Mouse (Mus musculus) midbrain, embryonic 12.5 days (tissue): ENCODE results near the gene Gm5475. TPM values are rescaled to one million over a fixed set of nuclear protein-coding genes. Genes with fewer than 3 reads are reported as not detected.

Experiments
- ATAC-seq: fragments of 200-750 bp; cut with Nextera tagmentation; 2 replicates; pipeline ENCODE4 v1.8.0; 2017; ENCODE audit warnings: low read depth, moderate TSS enrichment, moderate library complexity; ENCODE audit not compliant: low FRiP score
- H3K27ac ChIP-seq: fragments of 300-500 bp; sonication (generic); replicated peaks from 2 replicates; pipeline ENCODE4 v1.5.1; 2016; ENCODE audit warnings: mild to moderate bottlenecking
- H3K27me3 ChIP-seq: fragments of 300-500 bp; sonication (generic); 2 replicates; pipeline ENCODE4 v1.6.1; 2016; ENCODE audit warnings: mild to moderate bottlenecking
- H3K36me3 ChIP-seq: fragments of 300-500 bp; sonication (generic); 2 replicates; pipeline ENCODE4 v1.6.1; 2016
- H3K4me1 ChIP-seq: fragments of 300-500 bp; sonication (generic); 2 replicates; pipeline ENCODE4 v1.6.1; 2016
- H3K4me2 ChIP-seq: fragments of 300-500 bp; sonication (generic); replicated peaks from 2 replicates; pipeline ENCODE4 v1.6.1; 2016; ENCODE audit warnings: mild to moderate bottlenecking, moderate library complexity
- H3K4me3 ChIP-seq: fragments of 300-500 bp; sonication (generic); 2 replicates; pipeline ENCODE4 v1.5.1; 2016; ENCODE audit warnings: mild to moderate bottlenecking
- H3K9ac ChIP-seq: fragments of 300-500 bp; sonication (generic); replicated peaks from 2 replicates; pipeline ENCODE4 v1.6.1; 2016; ENCODE audit warnings: mild to moderate bottlenecking, moderate library complexity
- H3K9me3 ChIP-seq: fragments of 300-500 bp; sonication (generic); 2 replicates; pipeline ENCODE4 v1.6.1; 2016; ENCODE audit warnings: mild to moderate bottlenecking
- WGBS: fragments of 180-500 bp; shearing (Covaris S2); methylation state at CpG from one replicate; pipeline ENCODE4 v1.1.7; 2016; 5-methylcytosine and 5-hydroxymethylcytosine counted together
- polyA plus RNA-seq: library from polyadenylated mRNA; unstranded; fragments of >200 nt; fragmentation: Nextera tagmentation; extraction: Ambion mirVana; gene quantifications from 2 replicates; pipeline ENCODE4 v1.2.1, GENCODE M21; 2016

Gene Gm5475
- polyA plus RNA-seq, 1 experiment from 2014 or later: 0.11 TPM

DNA sequence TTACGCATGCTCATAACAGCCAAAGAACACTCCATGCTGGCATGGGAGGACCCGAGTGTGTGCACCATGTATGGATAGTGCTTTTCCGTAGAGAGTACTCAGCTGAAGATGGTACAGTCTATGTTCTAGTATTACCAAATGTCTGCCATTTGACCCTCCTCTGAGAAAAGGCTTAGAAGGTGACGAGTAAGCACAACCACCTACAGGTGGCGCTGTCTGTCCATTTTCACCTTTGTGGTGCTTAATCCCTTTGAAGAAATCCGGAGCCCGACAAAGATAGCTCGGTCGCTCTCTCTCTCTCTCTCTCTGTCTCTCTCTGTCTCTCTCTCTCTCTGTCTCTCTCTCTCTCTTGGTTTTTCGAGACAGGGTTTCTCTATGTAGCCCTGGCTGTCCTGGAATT lies 36.1 kb downstream of the Gm5475 start:
- no peak for ATAC-seq

DNA sequence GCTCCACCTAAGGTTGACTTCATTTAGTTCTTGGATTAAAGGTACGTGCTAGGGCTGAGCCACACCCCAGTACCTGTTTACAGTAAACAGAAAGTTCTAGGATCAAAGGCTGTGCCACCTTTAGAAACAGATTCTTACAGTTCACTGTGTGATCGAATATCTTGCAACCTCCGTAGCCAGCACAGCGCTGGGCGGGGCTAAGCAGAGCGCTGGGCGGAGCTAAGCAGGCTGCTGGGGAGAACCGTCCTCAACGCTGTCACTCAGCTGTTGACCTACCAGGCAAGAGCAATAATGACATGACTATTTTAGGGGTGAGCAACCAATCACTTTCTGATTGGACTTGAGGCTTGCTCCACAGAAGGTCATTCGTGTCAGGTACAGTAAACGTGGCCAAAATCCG lies 39.0 kb downstream of the Gm5475 start:
- no peak overlapping the region for H3K27ac ChIP-seq
- no peaks in the 10 kb centered on the region for H3K4me1 ChIP-seq
- H3K36me3 ChIP-seq: no peaks in the 10 kb centered on the region
- ATAC-seq: peak; percentile 38; the same call in 1 of the 2 replicates
- H3K9ac ChIP-seq: no peak overlapping the region
- H3K9me3 ChIP-seq: no peaks in the 10 kb centered on the region
- H3K4me2 ChIP-seq: peak overlapping the region; percentile 27
- peaks cover 27% of the 10 kb centered on the region for H3K27me3 ChIP-seq
- H3K4me3 ChIP-seq: no peak overlapping the region
- 13% methylated on average over 12 of the region's 12 CpGs for WGBS

More for the DNA sequence above, 36.1 kb downstream of the Gm5475 start:
- Histone ChIP-seq H3K27ac (no peak overlapping the region), H3K4me1 (no peaks in the 10 kb centered on the region), H3K36me3 (no peaks in the 10 kb centered on the region), H3K4me3 (no peak overlapping the region), H3K9ac (no peak overlapping the region), H3K9me3 (no peaks in the 10 kb centered on the region), H3K4me2 (no peak overlapping the region), H3K27me3 (peaks cover 27% of the 10 kb centered on the region)
- 38% methylated on average over 10 of the region's 10 CpGs for WGBS

DNA sequence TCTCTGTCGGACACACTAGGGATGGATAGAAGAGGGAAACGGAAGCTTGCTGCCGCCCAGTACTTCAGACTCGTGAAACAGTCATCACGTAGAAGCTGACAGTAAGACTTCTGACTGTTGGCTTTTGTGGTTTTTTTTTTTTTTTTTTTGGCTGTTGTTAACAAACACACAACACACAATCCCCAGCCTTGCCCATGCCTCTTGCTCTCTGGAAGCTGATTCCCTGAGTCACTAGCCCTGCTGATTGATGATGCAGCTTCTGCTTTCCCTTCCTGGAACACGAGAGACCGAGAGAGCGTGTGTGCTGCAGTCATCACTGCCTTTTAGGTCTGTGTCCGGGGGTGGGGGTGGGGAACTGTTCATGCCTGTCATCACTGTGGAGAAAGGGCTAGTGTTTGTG lies 39.7 kb downstream of the Gm5475 start:
- ATAC-seq: no peak
- no peaks in the 10 kb centered on the region for H3K9me3 ChIP-seq
- peaks cover 27% of the 10 kb centered on the region for H3K27me3 ChIP-seq
- H3K9ac ChIP-seq: no peak overlapping the region
- WGBS: 84% methylated on average over 9 of the region's 9 CpGs
- no peaks in the 10 kb centered on the region for H3K4me1 ChIP-seq
- no peak overlapping the region for H3K27ac ChIP-seq
- H3K4me3 ChIP-seq: no peak overlapping the region
- no peak overlapping the region for H3K4me2 ChIP-seq
- H3K36me3 ChIP-seq: no peaks in the 10 kb centered on the region

- ATAC-seq: no peak
- no peak overlapping the region for H3K27ac ChIP-seq
- H3K4me3 ChIP-seq: no peak overlapping the region
- H3K4me2 ChIP-seq: no peak overlapping the region
- peaks cover 27% of the 10 kb centered on the region for H3K27me3 ChIP-seq
- H3K9ac ChIP-seq: no peak overlapping the region
- H3K9me3 ChIP-seq: no peaks in the 10 kb centered on the region
- WGBS: 87% methylated on average over 5 of the region's 5 CpGs
- no peaks in the 10 kb centered on the region for H3K4me1 ChIP-seq
- H3K36me3 ChIP-seq: no peaks in the 10 kb centered on the region
These were observed 40.1 kb downstream of the Gm5475 start for GRCm38 (mm10) chr15:100462086-100462485.

- H3K9me3 ChIP-seq: no peaks in the 10 kb centered on the region
- ATAC-seq: no peak
- WGBS: 29% methylated on average over 6 of the region's 6 CpGs
- peaks cover 19% of the 10 kb centered on the region for H3K27me3 ChIP-seq
- no peak overlapping the region for H3K4me3 ChIP-seq
- H3K9ac ChIP-seq: no peak overlapping the region
- H3K4me1 ChIP-seq: peaks cover 8% of the 10 kb centered on the region
- no peak overlapping the region for H3K4me2 ChIP-seq
- no peak overlapping the region for H3K27ac ChIP-seq
- H3K36me3 ChIP-seq: no peaks in the 10 kb centered on the region
These were observed 41.8 kb downstream of the Gm5475 start for GRCm38 (mm10) chr15:100463712-100464111.

GRCm38 (mm10) chr15:100465432-100465831 lies 43.5 kb downstream of the Gm5475 start:
- 80% methylated on average over 2 of the region's 2 CpGs for WGBS
- Histone ChIP-seq H3K9me3 (no peaks in the 10 kb centered on the region), H3K9ac (no peak overlapping the region), H3K36me3 (no peaks in the 10 kb centered on the region), H3K27me3 (peaks cover 10% of the 10 kb centered on the region), H3K4me1 (peaks cover 18% of the 10 kb centered on the region), H3K27ac (no peak overlapping the region), H3K4me2 (no peak overlapping the region), H3K4me3 (no peak overlapping the region)
- no peak for ATAC-seq

GRCm38 (mm10) chr15:100467738-100468137 lies 45.8 kb downstream of the Gm5475 start:
- WGBS: 38% methylated on average over 8 of the region's 8 CpGs
- peak overlapping the region; percentile 90; the same call in 1 of the 2 replicates for H3K9ac ChIP-seq
- H3K4me3 ChIP-seq: peak overlapping the region; percentile 88
- H3K27me3 ChIP-seq: no peaks in the 10 kb centered on the region; the same call in 1 of the 2 replicates
- ATAC-seq: no peak
- peaks cover 20% of the 10 kb centered on the region for H3K36me3 ChIP-seq
- H3K27ac ChIP-seq: no peak overlapping the region
- peaks cover 21% of the 10 kb centered on the region for H3K4me1 ChIP-seq
- no peaks in the 10 kb centered on the region for H3K9me3 ChIP-seq
- peak overlapping the region; percentile 86 for H3K4me2 ChIP-seq

- Histone ChIP-seq H3K36me3 (peaks cover 28% of the 10 kb centered on the region), H3K4me2 (peak within 1 kb of the TSS; percentile 86), H3K4me1 (peaks cover 21% of the 10 kb centered on the region), H3K9ac (peak within 1 kb of the TSS; percentile 90), H3K27me3 (no peaks in the 10 kb centered on the region), H3K4me3 (peak within 1 kb of the TSS; percentile 88), H3K27ac (peak within 1 kb of the TSS; percentile 84), H3K9me3 (no peaks in the 10 kb centered on the region)
- WGBS: 2% methylated on average over 82 of the region's 84 CpGs
- ATAC-seq: peak; percentile 95
These were observed 46.6 kb downstream of the Gm5475 start, which contains the start of gene Letmd1 for GRCm38 (mm10) chr15:100468295-100469188. TSS of gene Letmd1 (plus strand) at chr15:100469023.

GRCm38 (mm10) chr15:100469189-100469545 lies 47.2 kb downstream of the Gm5475 start:
- Histone ChIP-seq H3K9me3 (no peaks in the 10 kb centered on the region), H3K4me2 (peak overlapping the region; percentile 86), H3K27ac (peak overlapping the region; percentile 84), H3K36me3 (peaks cover 34% of the 10 kb centered on the region), H3K4me3 (peak overlapping the region; percentile 88), H3K9ac (peak overlapping the region; percentile 90), H3K4me1 (peaks cover 21% of the 10 kb centered on the region), H3K27me3 (no peaks in the 10 kb centered on the region)
- peak; percentile 42 for ATAC-seq
- 1% methylated on average over 18 of the region's 19 CpGs for WGBS

GRCm38 (mm10) chr15:100470037-100470436 lies 48.1 kb downstream of the Gm5475 start:
- 68% methylated on average over 10 of the region's 10 CpGs for WGBS
- no peak for ATAC-seq
- Histone ChIP-seq H3K9me3 (no peaks in the 10 kb centered on the region), H3K4me2 (peak overlapping the region; percentile 86), H3K4me3 (peak overlapping the region; percentile 88), H3K27me3 (no peaks in the 10 kb centered on the region), H3K9ac (peak overlapping the region; percentile 90), H3K4me1 (peaks cover 21% of the 10 kb centered on the region), H3K27ac (no peak overlapping the region), H3K36me3 (peaks cover 43% of the 10 kb centered on the region)

GRCm38 (mm10) chr15:100473926-100474503 lies 52.1 kb downstream of the Gm5475 start:
- H3K9ac ChIP-seq: no peak overlapping the region
- peaks cover 79% of the 10 kb centered on the region for H3K36me3 ChIP-seq
- no peak overlapping the region for H3K27ac ChIP-seq
- no peaks in the 10 kb centered on the region for H3K27me3 ChIP-seq
- H3K9me3 ChIP-seq: no peaks in the 10 kb centered on the region
- H3K4me2 ChIP-seq: no peak overlapping the region
- ATAC-seq: no peak
- H3K4me3 ChIP-seq: no peak overlapping the region
- H3K4me1 ChIP-seq: peaks cover 13% of the 10 kb centered on the region
- WGBS: 84% methylated on average over 7 of the region's 7 CpGs
